Mouse (Mus musculus) mammary gland, adult 2 months (tissue): ENCODE results near the gene Olfr485. TPM values are rescaled to one million over a fixed set of nuclear protein-coding genes. Genes with fewer than 3 reads are reported as not detected.

ENCODE experiments used
- polyA plus RNA-seq: library from polyadenylated mRNA; depleted of rRNA; stranded (reverse); fragments of >200 nt; gene quantifications from 2 replicates; pipeline ENCODE4 v1.2.3, GENCODE M21; 2012; ENCODE audit warnings: low replicate concordance; rRNA removed

Gene Olfr485
- polyA plus RNA-seq = not detected in 2 replicates

GRCm38 (mm10) chr7:108159771-108160170 lies at the start of gene Olfr485:
TSS of gene Olfr485 (minus strand) at chr7:108159871.

GRCm38 (mm10) chr7:108172642-108173041 lies 13.0 kb upstream of the Olfr485 start, which contains the start of gene Olfr486:
TSS of gene Olfr486 (minus strand) at chr7:108172742.

GRCm38 (mm10) chr7:108127349-108127748 lies 32.3 kb downstream of the Olfr485 start, which contains the start of gene Olfr484:
TSS of gene Olfr484 (minus strand) at chr7:108127449.

Other genes starting within 250 kb of the Olfr485 start
- not detected in 2 replicates for gene Olfr473, start 229.4 kb downstream of the Olfr485 start, polyA plus RNA-seq
- not detected in 2 replicates for gene Olfr474, start 205.2 kb downstream of the Olfr485 start, polyA plus RNA-seq
- gene Olfr476, start 195.1 kb downstream of the Olfr485 start, polyA plus RNA-seq = not detected in 2 replicates
- not detected in 2 replicates for gene Olfr477, start 173.2 kb downstream of the Olfr485 start, polyA plus RNA-seq
- not detected in 2 replicates for gene Olfr478, start 125.9 kb downstream of the Olfr485 start, polyA plus RNA-seq
- gene Olfr479, start 109.2 kb downstream of the Olfr485 start, polyA plus RNA-seq = not detected in 2 replicates
- not detected in 2 replicates for gene Olfr480, start 92.5 kb downstream of the Olfr485 start, polyA plus RNA-seq
- not detected in 2 replicates for gene Olfr481, start 80.0 kb downstream of the Olfr485 start, polyA plus RNA-seq
- not detected in 2 replicates for gene Olfr482, start 62.3 kb downstream of the Olfr485 start, polyA plus RNA-seq
- gene Olfr483, start 59.0 kb downstream of the Olfr485 start, polyA plus RNA-seq = not detected in 2 replicates
- gene Olfr484, start 32.4 kb downstream of the Olfr485 start, polyA plus RNA-seq = not detected in 2 replicates
- not detected in 2 replicates for gene Olfr486, start 12.9 kb upstream of the Olfr485 start, polyA plus RNA-seq
- not detected in 2 replicates for gene Olfr487, start 54.8 kb upstream of the Olfr485 start, polyA plus RNA-seq
- gene Olfr488, start 98.5 kb upstream of the Olfr485 start, polyA plus RNA-seq = not detected in 2 replicates
- not detected in 2 replicates for gene Olfr490, start 129.1 kb upstream of the Olfr485 start, polyA plus RNA-seq
- not detected in 2 replicates for gene Olfr491, start 153.6 kb upstream of the Olfr485 start, polyA plus RNA-seq
- not detected in 2 replicates for gene Olfr492, start 163.8 kb upstream of the Olfr485 start, polyA plus RNA-seq
- not detected in 2 replicates for gene Olfr493, start 187.1 kb upstream of the Olfr485 start, polyA plus RNA-seq
- gene Olfr494, start 205.5 kb upstream of the Olfr485 start, polyA plus RNA-seq = not detected in 2 replicates
- not detected in 2 replicates for gene Olfr495, start 233.3 kb upstream of the Olfr485 start, polyA plus RNA-seq